Mouse (Mus musculus) liver, postnatal 0 days (tissue): Measurements from ENCODE around the gene Ctnnbip1. TPM values are rescaled to one million over a fixed set of nuclear protein-coding genes. Genes with fewer than 3 reads are reported as not detected.

Source experiments
- ATAC-seq: fragments of 200-750 bp; cut with Nextera tagmentation; 2 replicates; pipeline ENCODE4 v1.8.0; 2017; ENCODE audit warnings: mild to moderate bottlenecking, moderate library complexity
- DNase-seq: peaks from one replicate; pipeline ENCODE4 v3.0.0-alpha.2; 2016
- H3K27ac ChIP-seq: fragments of 300-500 bp; sonication (generic); 2 replicates; pipeline ENCODE4 v1.5.1; 2014; ENCODE audit warnings: antibody characterized with exemption, moderate library complexity, mild to moderate bottlenecking, low read depth
- H3K27me3 ChIP-seq: fragments of 300-500 bp; sonication (generic); 2 replicates; pipeline ENCODE4 v1.6.1; 2014; ENCODE audit warnings: low read length, control low read depth, mixed read lengths; ENCODE audit not compliant: insufficient read depth
- H3K36me3 ChIP-seq: fragments of 300-500 bp; sonication (generic); replicated peaks from 2 replicates; pipeline ENCODE4 v1.6.1; 2014; ENCODE audit warnings: mild to moderate bottlenecking, control low read depth, low read length, moderate library complexity, mixed read lengths; ENCODE audit not compliant: insufficient read depth
- H3K4me1 ChIP-seq: fragments of 300-500 bp; sonication (generic); 2 replicates; pipeline ENCODE4 v1.6.1; 2014; ENCODE audit warnings: antibody characterized with exemption, mild to moderate bottlenecking, control low read depth; ENCODE audit not compliant: insufficient read depth
- H3K4me2 ChIP-seq: fragments of 300-500 bp; sonication (generic); 2 replicates; pipeline ENCODE4 v1.6.1; 2014; ENCODE audit warnings: low read depth, mild to moderate bottlenecking, low read length, moderate library complexity, mixed read lengths
- H3K4me3 ChIP-seq: fragments of 300-500 bp; sonication (generic); 2 replicates; pipeline ENCODE4 v1.5.1; 2014; ENCODE audit warnings: low read depth, low read length
- H3K9ac ChIP-seq: fragments of 300-500 bp; sonication (generic); replicated peaks from 2 replicates; pipeline ENCODE4 v1.6.1; 2014; ENCODE audit warnings: mild to moderate bottlenecking, moderate library complexity
- H3K9me3 ChIP-seq: fragments of 300-500 bp; sonication (generic); 2 replicates; pipeline ENCODE4 v1.6.1; 2016; ENCODE audit warnings: mild to moderate bottlenecking, control low read depth, low read length, mixed read lengths
- CTCF ChIP-seq: sonication (generic); IDR thresholded peaks from 2 replicates; pipeline ENCODE4 v1.5.1; 2016; ENCODE audit warnings: antibody characterized with exemption, low read depth
- EP300 ChIP-seq: IDR thresholded peaks from 2 replicates; pipeline ENCODE4 v1.6.1; 2016; ENCODE audit warnings: antibody characterized with exemption, low read depth, mild to moderate bottlenecking
- WGBS: fragments of 180-500 bp; shearing (Covaris S2); extraction: QIAGEN DNeasy Blood & Tissue Kit; methylation state at CpG from one replicate; pipeline ENCODE4 v1.1.7; 2014; ENCODE audit not compliant: insufficient replicate concordance; 5-methylcytosine and 5-hydroxymethylcytosine counted together
- polyA plus RNA-seq: library from polyadenylated mRNA; unstranded; fragments of >200 nt; fragmentation: Nextera tagmentation; extraction: Ambion mirVana; gene quantifications from 2 replicates; pipeline ENCODE4 v1.2.1, GENCODE M21; 2015

The Ctnnbip1 gene
- polyA plus RNA-seq, 1 experiment from 2014 or later: 12.8 TPM

DNA sequence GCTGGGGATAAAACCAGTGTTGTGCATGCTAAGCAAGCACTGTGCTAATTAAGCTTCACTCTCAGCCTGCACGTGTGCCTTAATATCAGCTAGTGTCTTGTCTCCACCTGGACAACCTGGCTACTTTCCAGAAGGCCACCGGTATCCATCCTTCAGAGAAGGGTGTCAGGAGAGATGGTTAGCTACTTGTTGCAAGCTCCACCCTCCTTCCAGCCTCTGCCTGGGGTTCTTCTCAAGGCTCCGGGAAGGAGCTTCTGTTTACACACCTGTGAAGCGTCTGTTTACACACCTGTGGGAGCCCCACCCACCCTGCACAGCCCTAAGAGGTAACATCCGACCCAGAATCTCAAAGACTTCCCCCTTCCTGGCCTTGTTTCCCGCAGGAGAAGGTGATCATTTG lies 50.6 kb downstream of the Ctnnbip1 start:
- no peak for TF ChIP-seq EP300
- no peak for TF ChIP-seq CTCF
- no peak overlapping the region for H3K27ac ChIP-seq
- H3K36me3 ChIP-seq: no peaks in the 10 kb centered on the region
- H3K9ac ChIP-seq: no peak overlapping the region
- H3K27me3 ChIP-seq: no peaks in the 10 kb centered on the region
- H3K4me3 ChIP-seq: no peak overlapping the region
- DNase-seq (no peak), ATAC-seq (no peak)
- no peak overlapping the region for H3K4me2 ChIP-seq
- 0 out of 2 replicates have a peak, but pooled peaks cover 3% of the 10 kb centered on the region for H3K4me1 ChIP-seq
- no peaks in the 10 kb centered on the region for H3K9me3 ChIP-seq
- WGBS: 56% methylated on average over 6 of the region's 6 CpGs

DNA sequence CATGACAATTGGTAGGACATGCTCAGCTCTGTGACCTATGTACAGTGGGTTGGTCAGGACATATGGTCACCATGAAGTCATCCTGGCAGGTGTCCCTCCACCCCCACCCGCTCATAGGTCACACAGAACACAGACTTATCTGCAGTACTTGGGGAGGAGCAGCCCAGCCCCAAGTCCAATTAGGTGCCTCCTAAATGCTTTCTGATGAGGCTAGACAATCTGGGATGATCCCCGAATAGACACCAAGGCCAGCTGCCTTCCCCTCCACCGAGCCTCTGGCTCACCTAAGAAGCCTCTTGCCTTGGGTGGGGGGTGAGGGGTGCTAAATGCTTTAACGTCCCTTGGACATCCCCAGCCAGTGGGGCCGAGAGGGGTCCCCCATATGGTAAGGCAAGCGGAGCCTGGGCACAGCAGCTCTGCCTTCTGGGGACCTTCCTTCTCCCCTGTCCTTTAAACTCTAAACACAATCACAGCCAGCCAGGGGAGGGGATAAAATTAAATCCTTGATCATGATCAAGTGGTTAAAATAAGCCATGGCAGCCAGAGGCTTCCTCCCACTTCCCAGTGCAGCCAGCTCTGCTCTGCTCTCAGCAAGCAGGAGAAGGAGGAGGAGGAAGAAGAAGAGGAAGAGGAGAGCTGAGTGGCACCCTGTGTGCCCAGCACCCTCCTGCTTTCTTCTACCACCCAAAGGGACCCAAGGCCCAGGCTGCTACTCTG lies 51.9 kb downstream of the Ctnnbip1 start:
- Histone ChIP-seq H3K4me3 (no peak overlapping the region), H3K9ac (no peak overlapping the region), H3K4me1 (0 out of 2 replicates have a peak, but pooled peaks cover 2% of the 10 kb centered on the region), H3K36me3 (no peaks in the 10 kb centered on the region), H3K27ac (no peak overlapping the region), H3K27me3 (no peaks in the 10 kb centered on the region), H3K9me3 (no peaks in the 10 kb centered on the region), H3K4me2 (no peak overlapping the region)
- 70% methylated on average over 6 of the region's 6 CpGs for WGBS
- TF ChIP-seq CTCF: no peak
- no peak for TF ChIP-seq EP300
- DNase-seq (no peak), ATAC-seq (peak; percentile 19; the same call in 1 of the 2 replicates)

DNA sequence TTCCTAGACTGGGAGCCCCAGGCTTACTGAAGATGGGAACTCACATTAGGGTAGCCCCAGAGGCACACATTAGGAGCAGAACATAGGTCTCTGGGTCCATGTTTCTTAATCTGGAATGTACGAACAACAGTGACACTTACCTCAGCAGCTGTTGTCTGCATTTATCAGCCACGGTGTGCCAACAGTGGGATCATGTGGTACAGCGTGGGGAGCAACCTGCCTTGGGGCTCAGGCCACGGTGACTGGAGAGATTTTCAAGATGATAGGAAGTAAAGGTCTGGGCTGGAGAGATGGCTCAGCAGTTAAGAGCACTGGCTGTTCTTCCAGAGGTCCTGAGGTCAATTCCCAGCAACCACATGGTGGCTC lies 52.4 kb downstream of the Ctnnbip1 start:
- DNase-seq: no peak
- H3K4me1 ChIP-seq: no peaks in the 10 kb centered on the region
- WGBS: 32% methylated on average over 4 of the region's 4 CpGs
- H3K9ac ChIP-seq: no peak overlapping the region
- H3K27ac ChIP-seq: no peak overlapping the region
- no peak for ATAC-seq
- H3K9me3 ChIP-seq: no peaks in the 10 kb centered on the region
- TF ChIP-seq CTCF (no peak), EP300 (no peak)
- H3K27me3 ChIP-seq: no peaks in the 10 kb centered on the region
- no peaks in the 10 kb centered on the region for H3K36me3 ChIP-seq
- no peak overlapping the region for H3K4me3 ChIP-seq
- no peak overlapping the region for H3K4me2 ChIP-seq

DNA sequence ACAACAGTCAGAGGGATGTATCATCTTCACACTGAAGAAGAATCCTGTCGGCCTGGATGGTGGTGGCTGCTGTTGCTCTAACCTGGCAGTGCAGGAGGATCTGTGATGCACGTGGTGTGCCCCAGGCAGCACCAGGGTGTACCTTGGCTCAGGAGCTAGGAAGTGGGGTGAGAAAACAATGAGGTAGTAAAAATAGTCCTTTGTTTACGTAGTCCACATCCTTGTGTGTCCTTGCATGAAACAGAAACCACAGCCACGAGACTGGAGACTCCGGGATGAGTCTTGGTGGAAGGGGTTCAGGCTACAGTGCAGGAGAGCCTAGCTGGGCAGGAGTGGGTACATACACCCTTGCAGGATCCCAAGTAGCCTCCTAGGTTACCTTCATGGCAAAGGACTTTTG lies 53.2 kb downstream of the Ctnnbip1 start:
- no peak for DNase-seq
- Histone ChIP-seq H3K36me3 (no peaks in the 10 kb centered on the region), H3K4me2 (no peak overlapping the region), H3K9me3 (no peaks in the 10 kb centered on the region), H3K27me3 (no peaks in the 10 kb centered on the region), H3K9ac (no peak overlapping the region), H3K27ac (no peak overlapping the region), H3K4me1 (no peaks in the 10 kb centered on the region), H3K4me3 (no peak overlapping the region)
- 57% methylated on average over 5 of the region's 5 CpGs for WGBS
- ATAC-seq: no peak
- TF ChIP-seq EP300 (no peak), CTCF (no peak)

DNA sequence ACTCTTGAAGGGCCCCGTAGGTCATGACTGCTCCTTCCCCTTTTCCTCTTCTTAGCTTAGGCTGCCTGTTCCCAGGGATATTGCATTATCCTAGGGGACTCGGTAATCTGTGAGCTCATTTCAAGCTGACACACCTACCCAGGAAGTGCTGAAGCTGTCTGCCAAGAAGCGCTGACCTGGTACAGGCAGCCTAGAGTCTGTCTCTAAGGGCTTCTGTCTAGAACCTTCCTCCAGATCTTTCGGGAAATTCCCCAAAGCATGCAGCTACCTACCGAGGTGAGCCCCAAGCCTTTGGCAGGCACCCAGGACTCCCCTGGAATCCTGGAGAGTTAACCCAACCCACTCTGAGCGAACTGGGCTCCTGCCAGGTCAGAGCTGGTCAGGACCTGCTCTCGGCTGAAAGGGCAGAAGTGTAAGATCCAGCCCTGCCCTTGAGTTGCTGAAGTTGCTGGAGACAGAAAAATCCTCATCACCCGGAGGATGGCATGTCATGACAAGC lies 53.7 kb downstream of the Ctnnbip1 start:
- H3K36me3 ChIP-seq: no peaks in the 10 kb centered on the region
- DNase-seq (no peak), ATAC-seq (no peak)
- no peaks in the 10 kb centered on the region for H3K4me1 ChIP-seq
- no peak overlapping the region for H3K4me2 ChIP-seq
- no peak overlapping the region for H3K27ac ChIP-seq
- no peak overlapping the region for H3K4me3 ChIP-seq
- no peaks in the 10 kb centered on the region for H3K9me3 ChIP-seq
- TF ChIP-seq CTCF (no peak), EP300 (no peak)
- H3K27me3 ChIP-seq: no peaks in the 10 kb centered on the region
- H3K9ac ChIP-seq: no peak overlapping the region
- WGBS: 47% methylated on average over 8 of the region's 8 CpGs

DNA sequence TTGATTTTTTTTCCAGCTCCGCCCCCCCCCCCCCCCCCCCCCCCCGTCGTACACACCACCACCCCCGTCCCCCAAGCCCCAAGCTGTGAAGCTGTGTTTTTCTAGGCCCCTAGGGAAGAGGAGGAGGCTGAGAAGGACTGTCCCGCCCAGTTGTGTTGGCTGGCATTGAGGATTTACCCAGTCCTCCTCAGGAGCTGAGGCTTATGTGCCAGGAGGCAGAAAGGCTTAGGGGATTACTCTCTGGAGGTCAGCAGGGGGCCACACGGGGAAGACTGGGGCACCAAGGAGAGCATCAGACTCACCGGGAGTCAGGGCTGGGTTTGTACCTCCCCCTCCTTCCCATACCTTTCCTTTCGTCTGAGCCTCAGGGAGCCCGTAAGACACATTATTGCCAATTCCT lies 54.4 kb downstream of the Ctnnbip1 start:
- no peak overlapping the region for H3K4me2 ChIP-seq
- no peaks in the 10 kb centered on the region for H3K4me1 ChIP-seq
- H3K36me3 ChIP-seq: no peaks in the 10 kb centered on the region
- no peak for TF ChIP-seq EP300
- TF ChIP-seq CTCF: no peak
- H3K27ac ChIP-seq: no peak overlapping the region
- peaks cover 6% of the 10 kb centered on the region; the same call in 1 of the 2 replicates for H3K27me3 ChIP-seq
- no peak overlapping the region for H3K9ac ChIP-seq
- WGBS: 53% methylated on average over 6 of the region's 9 CpGs
- ATAC-seq (no peak), DNase-seq (no peak)
- H3K9me3 ChIP-seq: no peaks in the 10 kb centered on the region
- no peak overlapping the region for H3K4me3 ChIP-seq
